16 mouse cellular contexts compared by ENCODE assay signal in the genomic region with DNA sequence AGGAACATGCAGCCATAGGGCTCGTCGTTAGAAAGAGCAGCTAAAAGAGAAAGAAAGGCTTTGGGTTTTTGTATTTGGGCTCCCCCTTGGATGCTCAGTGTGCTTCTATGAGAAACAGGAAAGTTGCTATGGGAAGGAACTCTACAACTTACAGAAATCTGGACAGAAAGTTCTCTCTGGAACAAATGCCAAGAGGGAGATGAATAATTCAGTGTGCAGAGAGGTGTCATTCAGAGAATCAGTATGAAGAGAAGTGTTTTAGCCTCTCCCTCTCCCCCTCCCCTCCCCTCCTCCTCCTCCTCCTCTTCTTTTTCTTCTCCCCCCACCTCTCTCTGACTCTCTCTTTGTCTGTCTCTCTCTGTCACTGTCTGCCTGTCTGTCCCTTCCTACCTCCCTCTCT.
DNase-seq lines count a peak whose midpoint lies in the region; ATAC-seq and TF ChIP-seq lines count a peak whose summit lies in the region.
"Had no signal": no experiment of that assay in that cellular context is flagged by ENCODE, and none has a peak within 500 bp of the region (broad histone marks: within the 10 kb centered on the region; RNA-seq: fewer than 3 reads in every experiment).

No protein-coding gene starts in this region.

- no peak overlapping the region for H3K4me3 ChIP-seq in hindbrain, postnatal 0 days (ENCODE audit: low read length)
- no peak overlapping the region for H3K4me3 ChIP-seq in hindbrain, embryonic 12.5 days
- no peak overlapping the region for H3K4me3 ChIP-seq in lung, embryonic 16.5 days (ENCODE audit: low read length)
- H3K4me3 ChIP-seq in forebrain, embryonic 14.5 days (ENCODE audit: low read depth, low read length) = no peak overlapping the region
- no peak overlapping the region for H3K4me3 ChIP-seq in neural tube, embryonic 15.5 days (replicated peaks)
- H3K4me3 ChIP-seq: heart, embryonic 12.5 days; limb, embryonic 12.5 days; midbrain, embryonic 12.5 days; neural tube, embryonic 12.5 days had no signal

- peak; percentile 30; the same call in 1 of the 2 replicates for ATAC-seq in hindbrain, postnatal 0 days
- ATAC-seq in hindbrain, embryonic 12.5 days (ENCODE audit: low FRiP score) = no peak
- no peak for ATAC-seq in lung, embryonic 16.5 days (ENCODE audit: low read depth)
- ATAC-seq in forebrain, embryonic 14.5 days = peak; percentile 36; the same call in 1 of the 2 replicates
- no peak for ATAC-seq in neural tube, embryonic 15.5 days (ENCODE audit: low FRiP score)

- DNase-seq in hindbrain, postnatal 0 days (ENCODE audit: low spot score) = no peak
- no peak for DNase-seq in lung, postnatal 4 days
- peak; percentile 68 for DNase-seq in forebrain, embryonic 14.5 days (ENCODE audit: low spot score)
- no peak for DNase-seq in cerebellum, postnatal 4 days (ENCODE audit: low spot score in 2 of 2)
- DNase-seq: adrenal gland, adult 8-10 months; cerebellum, adult 8-10 months; heart, postnatal 4 days; thymus, adult 18-20 months had no signal

- H3K4me2 ChIP-seq in hindbrain, postnatal 0 days (ENCODE audit: low read depth, low read length) = 0 out of 2 replicates have a peak overlapping the region, but pooled peaks have one; percentile 8
- H3K4me2 ChIP-seq in hindbrain, embryonic 12.5 days (replicated peaks) = no peak overlapping the region
- no peak overlapping the region for H3K4me2 ChIP-seq in lung, embryonic 16.5 days (ENCODE audit: low read depth, low read length)
- peak overlapping the region; percentile 4; the same call in 1 of the 2 replicates for H3K4me2 ChIP-seq in forebrain, embryonic 14.5 days (ENCODE audit: low read length)
- no peak overlapping the region for H3K4me2 ChIP-seq in neural tube, embryonic 15.5 days
- H3K4me2 ChIP-seq: heart, embryonic 12.5 days; limb, embryonic 12.5 days; midbrain, embryonic 12.5 days; neural tube, embryonic 12.5 days had no signal

- no peak overlapping the region for H3K9ac ChIP-seq in hindbrain, postnatal 0 days (replicated peaks; ENCODE audit: low read length)
- H3K9ac ChIP-seq in hindbrain, embryonic 12.5 days = no peak overlapping the region
- no peak overlapping the region for H3K9ac ChIP-seq in lung, embryonic 16.5 days (ENCODE audit: low read length)
- no peak overlapping the region for H3K9ac ChIP-seq in forebrain, embryonic 14.5 days (ENCODE audit: low read length)
- H3K9ac ChIP-seq in neural tube, embryonic 15.5 days (replicated peaks) = no peak overlapping the region
- H3K9ac ChIP-seq: heart, embryonic 12.5 days; limb, embryonic 12.5 days; midbrain, embryonic 12.5 days; neural tube, embryonic 12.5 days had no signal

- H3K9me3 ChIP-seq in hindbrain, postnatal 0 days (ENCODE audit: low read length) = no peaks in the 10 kb centered on the region
- no peaks in the 10 kb centered on the region for H3K9me3 ChIP-seq in hindbrain, embryonic 12.5 days (replicated peaks)
- no peaks in the 10 kb centered on the region for H3K9me3 ChIP-seq in lung, embryonic 16.5 days (ENCODE audit: control insufficient read depth, low read length)
- no peaks in the 10 kb centered on the region for H3K9me3 ChIP-seq in forebrain, embryonic 14.5 days (replicated peaks; ENCODE audit: control insufficient read depth, low read length)
- H3K9me3 ChIP-seq in neural tube, embryonic 15.5 days (replicated peaks) = no peaks in the 10 kb centered on the region
- H3K9me3 ChIP-seq: heart, embryonic 12.5 days; limb, embryonic 12.5 days; midbrain, embryonic 12.5 days; neural tube, embryonic 12.5 days had no signal

- H3K27me3 ChIP-seq in hindbrain, postnatal 0 days (ENCODE audit: insufficient read depth, low read length) = no peaks in the 10 kb centered on the region
- H3K27me3 ChIP-seq in hindbrain, embryonic 12.5 days = no peaks in the 10 kb centered on the region
- H3K27me3 ChIP-seq in lung, embryonic 16.5 days (ENCODE audit: control insufficient read depth, insufficient read depth, low read depth, low read length) = no peaks in the 10 kb centered on the region
- no peaks in the 10 kb centered on the region for H3K27me3 ChIP-seq in forebrain, embryonic 14.5 days (replicated peaks; ENCODE audit: control insufficient read depth, insufficient read depth, low read length)
- no peaks in the 10 kb centered on the region for H3K27me3 ChIP-seq in neural tube, embryonic 15.5 days (replicated peaks)
- H3K27me3 ChIP-seq: neural tube, embryonic 12.5 days had no signal

- H3K36me3 ChIP-seq in hindbrain, postnatal 0 days (ENCODE audit: insufficient read depth, low read length) = no peaks in the 10 kb centered on the region
- H3K36me3 ChIP-seq in hindbrain, embryonic 12.5 days = no peaks in the 10 kb centered on the region
- H3K36me3 ChIP-seq in lung, embryonic 16.5 days (ENCODE audit: control insufficient read depth, insufficient read depth, low read length) = no peaks in the 10 kb centered on the region
- no peaks in the 10 kb centered on the region for H3K36me3 ChIP-seq in forebrain, embryonic 14.5 days (ENCODE audit: control insufficient read depth, insufficient read depth, low read length)
- no peaks in the 10 kb centered on the region for H3K36me3 ChIP-seq in neural tube, embryonic 15.5 days
- H3K36me3 ChIP-seq: G1E; heart, embryonic 12.5 days; limb, embryonic 12.5 days; midbrain, embryonic 12.5 days; neural tube, embryonic 12.5 days had no signal

- H3K4me1 ChIP-seq in hindbrain, postnatal 0 days (ENCODE audit: insufficient read depth, low read length) = peaks cover 8% of the 10 kb centered on the region; the same call in 1 of the 2 replicates
- peaks cover 34% of the 10 kb centered on the region for H3K4me1 ChIP-seq in hindbrain, embryonic 12.5 days
- H3K4me1 ChIP-seq in lung, embryonic 16.5 days (replicated peaks; ENCODE audit: control insufficient read depth, insufficient read depth, low read length) = peaks cover 52% of the 10 kb centered on the region
- H3K4me1 ChIP-seq in forebrain, embryonic 14.5 days (ENCODE audit: control insufficient read depth, insufficient read depth, low read length) = peaks cover 42% of the 10 kb centered on the region
- peaks cover 25% of the 10 kb centered on the region for H3K4me1 ChIP-seq in neural tube, embryonic 15.5 days

- H3K27ac ChIP-seq in hindbrain, postnatal 0 days = peak overlapping the region; percentile 51
- no peak overlapping the region for H3K27ac ChIP-seq in hindbrain, embryonic 12.5 days
- peak overlapping the region; percentile 88 for H3K27ac ChIP-seq in lung, embryonic 16.5 days (ENCODE audit: low read length)
- H3K27ac ChIP-seq in forebrain, embryonic 14.5 days (ENCODE audit: low read depth, low read length) = peak overlapping the region; percentile 64; the same call in 1 of the 2 replicates
- H3K27ac ChIP-seq in neural tube, embryonic 15.5 days (replicated peaks) = 0 out of 2 replicates have a peak overlapping the region, but pooled peaks have one; percentile 38
- H3K27ac ChIP-seq: limb, embryonic 12.5 days; midbrain, embryonic 12.5 days; neural tube, embryonic 12.5 days had no signal

- WGBS in hindbrain, postnatal 0 days = 33% methylated on average over 2 of the region's 2 CpGs
- WGBS in hindbrain, embryonic 12.5 days = 54% methylated on average over 2 of the region's 2 CpGs
- WGBS in lung, embryonic 16.5 days = 48% methylated on average over 2 of the region's 2 CpGs
- 41% methylated on average over 2 of the region's 2 CpGs for WGBS in forebrain, embryonic 14.5 days
- 63% methylated on average over 2 of the region's 2 CpGs for whole genome bisulfite sequencing in neural tube, embryonic 15.5 days

- no peak for TF ChIP-seq CTCF in hindbrain, postnatal 0 days (IDR thresholded peaks at IDR 0.05; ENCODE audit: low read depth)

Comparison
In these comparisons a context has a peak if more than half of its experiments do, and no peak if none do; other contexts are left out.
1. ATAC-seq: peak in hindbrain, postnatal 0 days (single experiment) and forebrain, embryonic 14.5 days (single experiment); none in hindbrain, embryonic 12.5 days (single experiment), lung, embryonic 16.5 days (single experiment) and neural tube, embryonic 15.5 days (single experiment).
2. H3K4me2 ChIP-seq: peak in hindbrain, postnatal 0 days (single experiment) and forebrain, embryonic 14.5 days (single experiment); none in hindbrain, embryonic 12.5 days (single experiment), lung, embryonic 16.5 days (single experiment) and neural tube, embryonic 15.5 days (single experiment).